ENCODE assay signal across 22 mouse cellular contexts in genomic region chr4:149808584-149809227, GRCm38 (mm10). TPM values are rescaled to one million over a fixed set of nuclear protein-coding genes. Genes with fewer than 3 reads are reported as not detected.
A peak's percentile ranks its signal among the peaks of the same experiment; 100 is the strongest.
DNase-seq lines count a peak whose midpoint lies in the region; ATAC-seq and TF ChIP-seq lines count a peak whose summit lies in the region.
"Had no signal": no experiment of that assay in that cellular context is flagged by ENCODE, and none has a peak within 500 bp of the region (broad histone marks: within the 10 kb centered on the region; RNA-seq: fewer than 3 reads in every experiment).

No protein-coding gene starts in this region.

- 0 out of 2 replicates have a peak overlapping the region, but pooled peaks have one; percentile 21 for H3K9ac ChIP-seq in heart, embryonic 13.5 days
- no peak overlapping the region for H3K9ac ChIP-seq in heart, adult 2 months (ENCODE audit: low read depth, low read length)
- H3K9ac ChIP-seq in stomach, embryonic 14.5 days (replicated peaks; ENCODE audit: low read depth, low read length), result no peak overlapping the region
- no peak overlapping the region for H3K9ac ChIP-seq in stomach, postnatal 0 days (ENCODE audit: low read length)
- H3K9ac ChIP-seq: forebrain, embryonic 13.5 days; hindbrain, embryonic 15.5 days; limb, embryonic 15.5 days; liver, postnatal 0 days had no signal

- H3K4me1 ChIP-seq in heart, embryonic 13.5 days, result peaks cover 14% of the 10 kb centered on the region
- H3K4me1 ChIP-seq in heart, adult 2 months (ENCODE audit: control insufficient read depth, insufficient read depth, low read length), result peaks cover 1% of the 10 kb centered on the region; the same call in 1 of the 2 replicates
- H3K4me1 ChIP-seq in stomach, embryonic 14.5 days (ENCODE audit: control insufficient read depth, insufficient read depth, low read length), result peaks cover 9% of the 10 kb centered on the region; the same call in 1 of the 2 replicates
- peaks cover 2% of the 10 kb centered on the region; the same call in 1 of the 2 replicates for H3K4me1 ChIP-seq in stomach, postnatal 0 days (replicated peaks; ENCODE audit: control insufficient read depth, insufficient read depth)

- no peaks in the 10 kb centered on the region for H3K9me3 ChIP-seq in heart, embryonic 13.5 days
- no peaks in the 10 kb centered on the region for H3K9me3 ChIP-seq in stomach, embryonic 14.5 days (ENCODE audit: control insufficient read depth, low read depth, low read length)
- H3K9me3 ChIP-seq in stomach, postnatal 0 days (ENCODE audit: control insufficient read depth, low read length), result no peaks in the 10 kb centered on the region
- H3K9me3 ChIP-seq: forebrain, embryonic 13.5 days; hindbrain, embryonic 15.5 days; limb, embryonic 15.5 days; midbrain, embryonic 10.5 days had no signal

- no peak for TF ChIP-seq POLR2A in heart, adult 2 months (IDR thresholded peaks at IDR 0.05; ENCODE audit: insufficient read depth, low read depth, low read length)

- no peak overlapping the region for H3K27ac ChIP-seq in heart, embryonic 13.5 days (replicated peaks)
- H3K27ac ChIP-seq in heart, adult 2 months, result no peak overlapping the region
- H3K27ac ChIP-seq in stomach, embryonic 14.5 days (ENCODE audit: low read length), result no peak overlapping the region
- no peak overlapping the region for H3K27ac ChIP-seq in stomach, postnatal 0 days (replicated peaks)
- H3K27ac ChIP-seq: forebrain, embryonic 13.5 days; hindbrain, embryonic 15.5 days; limb, embryonic 15.5 days; midbrain, embryonic 10.5 days had no signal

- H3K79me2 ChIP-seq in heart, adult 2 months (replicated peaks; ENCODE audit: control insufficient read depth, insufficient read depth, low read length), result no peaks in the 10 kb centered on the region

- no peak overlapping the region for H3K4me2 ChIP-seq in heart, embryonic 13.5 days
- no peak overlapping the region for H3K4me2 ChIP-seq in stomach, embryonic 14.5 days (replicated peaks; ENCODE audit: low read depth, low read length)
- H3K4me2 ChIP-seq in stomach, postnatal 0 days (replicated peaks; ENCODE audit: low read depth), result no peak overlapping the region
- H3K4me2 ChIP-seq: forebrain, embryonic 13.5 days; hindbrain, embryonic 15.5 days; limb, embryonic 15.5 days had no signal

- no peak overlapping the region for H3K4me3 ChIP-seq in heart, embryonic 13.5 days
- H3K4me3 ChIP-seq in heart, adult 2 months, result no peak overlapping the region
- no peak overlapping the region for H3K4me3 ChIP-seq in stomach, embryonic 14.5 days (ENCODE audit: low read depth, low read length)
- H3K4me3 ChIP-seq in stomach, postnatal 0 days (ENCODE audit: low read depth, low read length), result no peak overlapping the region
- H3K4me3 ChIP-seq: erythroblast, embryonic 14.5 days; forebrain, embryonic 13.5 days; hindbrain, embryonic 15.5 days; limb, embryonic 15.5 days; midbrain, embryonic 10.5 days had no signal

- no peak for ATAC-seq in heart, embryonic 13.5 days (ENCODE audit: extremely low read depth, insufficient number of reproducible peaks, low FRiP score, low TSS enrichment)
- ATAC-seq in stomach, embryonic 14.5 days (ENCODE audit: insufficient number of reproducible peaks, insufficient read depth, low FRiP score, low read depth), result 0 out of 2 replicates have a peak, but pooled peaks have one; percentile 39
- no peak for ATAC-seq in stomach, postnatal 0 days (ENCODE audit: low FRiP score, low TSS enrichment)
- no peak for ATAC-seq in activated CD4-positive, CD25-positive, alpha-beta regulatory T cell, adult 4 months
- ATAC-seq: forebrain, embryonic 13.5 days; intestine, postnatal 0 days; liver, postnatal 0 days had no signal

- WGBS in heart, embryonic 13.5 days, result 28% methylated on average over 11 of the region's 11 CpGs
- WGBS in heart, adult 2 months, result 43% methylated on average over 11 of the region's 11 CpGs
- WGBS in stomach, embryonic 14.5 days, result 23% methylated on average over 11 of the region's 11 CpGs
- WGBS in stomach, postnatal 0 days, result 30% methylated on average over 11 of the region's 11 CpGs

- TF ChIP-seq CTCF in heart, adult 2 months (IDR thresholded peaks at IDR 0.05), result no peak
- TF ChIP-seq CTCF in stomach, postnatal 0 days (IDR thresholded peaks at IDR 0.05; ENCODE audit: low read depth), result no peak

- DNase-seq in heart, adult 2 months, result no peak
- DNase-seq in kidney, postnatal 14 days, result peak; percentile 30
- DNase-seq in kidney, postnatal 4 days, result no peak
- no peak for DNase-seq in stomach, postnatal 0 days (ENCODE audit: low spot score)
- DNase-seq: adrenal gland, adult 8-10 months; B cell, adult 2 months; cerebellum, adult 9-10 months; gastrocnemius, postnatal 14 days; heart, postnatal 14 days; liver, postnatal 0 days; spleen, adult 18-20 months; thymus, adult 18-20 months; thymus, postnatal 4 days had no signal

- TF ChIP-seq EP300 in heart, adult 2 months (IDR thresholded peaks at IDR 0.05; ENCODE audit: insufficient read depth, low read depth, low read length), result no peak
- no peak for TF ChIP-seq EP300 in stomach, postnatal 0 days (optimal IDR thresholded peaks at IDR 0.05)

- peaks cover 32% of the 10 kb centered on the region for H3K27me3 ChIP-seq in heart, embryonic 13.5 days (replicated peaks)
- no peaks in the 10 kb centered on the region for H3K27me3 ChIP-seq in heart, adult 2 months (ENCODE audit: control insufficient read depth, insufficient read depth, low read length)
- H3K27me3 ChIP-seq in stomach, embryonic 14.5 days (ENCODE audit: control insufficient read depth, insufficient read depth, low read length), result 0 out of 2 replicates have a peak, but pooled peaks cover 2% of the 10 kb centered on the region
- no peaks in the 10 kb centered on the region for H3K27me3 ChIP-seq in stomach, postnatal 0 days (ENCODE audit: control insufficient read depth, insufficient read depth, low read length)

- H3K36me3 ChIP-seq in heart, embryonic 13.5 days, result no peaks in the 10 kb centered on the region
- H3K36me3 ChIP-seq in heart, adult 2 months (ENCODE audit: control insufficient read depth, insufficient read depth, low read length), result no peaks in the 10 kb centered on the region
- no peaks in the 10 kb centered on the region for H3K36me3 ChIP-seq in stomach, embryonic 14.5 days (ENCODE audit: control insufficient read depth, insufficient read depth, low read length)
- no peaks in the 10 kb centered on the region for H3K36me3 ChIP-seq in stomach, postnatal 0 days (ENCODE audit: control insufficient read depth, insufficient read depth, low read length)
- H3K36me3 ChIP-seq: hindbrain, embryonic 15.5 days; limb, embryonic 15.5 days; midbrain, embryonic 10.5 days had no signal

- intact Hi-C loops in heart, adult 2 months (cut with DNase I), result loop anchor here (5.0 kb wide), 1 partner anchor 229 kb away; no protein-coding TSS in a partner anchor

RNA-seq across cellular contexts. Expression of gene Slc25a33, which starts 34.6 kb away (rescaled TPM):
- polyA plus RNA-seq in heart, embryonic 13.5 days (2015; fragmentation: Nextera tagmentation; extraction: Ambion mirVana), result 5.9 and 7.4 TPM in 2 replicates
- total RNA-seq in heart, adult 2 months (2021), result 10 to 100 TPM; 22.3 to 26.0 TPM
- 19.0 and 20.3 TPM in 2 replicates for polyA plus RNA-seq in heart, adult 2 months (2012; rRNA removed)
- polyA plus RNA-seq in stomach, embryonic 14.5 days (2014; fragmentation: Nextera tagmentation; extraction: Ambion mirVana), result 9.4 and 9.5 TPM in 2 replicates
- 21.7 and 22.4 TPM in 2 replicates for polyA plus RNA-seq in stomach, postnatal 0 days (2015; fragmentation: Nextera tagmentation; extraction: Ambion mirVana)
- polyA plus RNA-seq in activated CD4-positive, CD25-positive, alpha-beta regulatory T cell, adult 4 months (2017; shearing (Covaris generic)), result 1 to 10 TPM; 5.2 to 7.7 TPM
